Mouse (Mus musculus) liver, embryonic 18 days (tissue): Measurements from ENCODE around the gene Tagap1. TPM values are rescaled to one million over a fixed set of nuclear protein-coding genes. Genes with fewer than 3 reads are reported as not detected.

ENCODE experiments used
- polyA plus RNA-seq: library from polyadenylated mRNA; depleted of rRNA; stranded (reverse); fragments of >200 nt; gene quantifications from 2 replicates; pipeline ENCODE4 v1.2.3, GENCODE M21; 2012; rRNA removed

The Tagap1 gene
- 12.4 and 13.5 TPM in 2 replicates for polyA plus RNA-seq

DNA sequence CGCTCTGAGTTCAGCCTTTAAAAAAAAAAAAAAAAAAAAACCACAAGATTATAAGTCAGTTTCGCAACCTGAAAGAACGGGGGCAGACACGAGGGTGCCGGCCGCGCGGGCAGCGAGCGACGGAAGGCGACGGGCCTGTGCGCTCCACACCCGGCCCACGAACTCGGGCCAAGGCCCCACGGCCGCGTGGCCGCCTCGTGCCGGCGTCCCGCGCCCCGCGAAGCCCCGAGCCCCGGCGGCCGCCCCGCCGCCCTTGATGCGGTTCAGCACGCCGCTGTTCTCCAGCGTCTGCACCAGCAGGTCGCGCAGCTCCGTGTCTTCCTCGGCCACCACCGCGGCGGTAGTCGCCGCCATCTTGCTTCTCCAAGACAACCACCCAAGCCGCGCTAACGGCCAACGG, at the start of gene Tagap1:
Tagap1 (minus strand) TSS at position 381 of the 400 bp plus-strand sequence.

GRCm38 (mm10) chr17:6978287-6979248, 17.6 kb upstream of the Tagap1 start, which contains the start of gene Gm49721:
Gm49721 (plus strand) TSS chr17:6978904.

DNA sequence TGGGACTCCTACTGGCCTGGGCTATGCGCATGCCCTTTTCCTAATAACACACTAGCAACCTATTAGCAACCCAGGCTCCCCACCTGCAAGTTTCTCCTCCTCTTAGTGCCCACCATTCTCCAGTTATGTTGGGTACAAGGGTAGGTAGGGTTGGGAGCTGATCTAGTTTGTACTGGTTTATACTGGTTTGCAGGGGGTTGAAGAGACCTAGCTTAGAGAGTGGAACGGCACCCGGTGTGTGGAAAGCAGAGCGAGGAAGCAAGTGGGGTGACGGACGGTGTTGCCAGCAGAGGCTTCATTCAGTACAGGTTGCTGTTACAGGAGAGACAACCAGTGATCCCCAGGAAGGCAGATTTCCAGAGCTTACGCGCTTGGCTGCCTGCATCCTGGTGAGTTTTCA, 9.4 kb upstream of the Tagap1 start, which contains the start of gene Rnaset2b:
Rnaset2b (plus strand) TSS at position 301 of the 400 bp plus-strand sequence.

GRCm38 (mm10) chr17:6947984-6948768, 12.8 kb downstream of the Tagap1 start, which contains the start of gene Rsph3b:
Rsph3b (minus strand) TSS chr17:6948682.

Other genes starting within 250 kb of the Tagap1 start
- 16.6 and 19.0 TPM in 2 replicates for gene Ezr, start 178.4 kb downstream of the Tagap1 start, polyA plus RNA-seq
- 7.4 and 8.2 TPM in 2 replicates for gene Rsph3b, start 12.5 kb downstream of the Tagap1 start, polyA plus RNA-seq
- 107 and 111 TPM in 2 replicates for gene Rnaset2b, start 9.5 kb upstream of the Tagap1 start, polyA plus RNA-seq
- 0.14 and 0.17 TPM in 2 replicates for gene Gm49721, start 17.7 kb upstream of the Tagap1 start, polyA plus RNA-seq
- 0.04 and 0.08 TPM in 2 replicates for gene Gm1604a, start 64.4 kb upstream of the Tagap1 start, polyA plus RNA-seq
- 1.5 and 1.9 TPM in 2 replicates for gene Rps6ka2, start 209.0 kb upstream of the Tagap1 start, polyA plus RNA-seq